Mouse (Mus musculus): ENCODE measurements around the gene Uhrf1bp1.
A peak's percentile ranks its signal among the peaks of the same experiment; 100 is the strongest.

GRCm38 (mm10) chr17:27825984-27826905, 30.0 kb upstream of the Uhrf1bp1 start:
- TF ChIP-seq CTCF (IDR thresholded peaks at IDR 0.05) (peak; percentile 26), EP300 (IDR thresholded peaks at IDR 0.05) (0 out of 2 replicates have a peak, but pooled peaks have one; percentile 32)

Data from lung, postnatal 0 days (tissue).